Mouse (Mus musculus): ENCODE measurements around the gene Olfr5.
A peak's percentile ranks its signal among the peaks of the same experiment; 100 is the strongest.

GRCm38 (mm10) chr7:6430342-6430741, 56.4 kb downstream of the Olfr5 start:
- TF ChIP-seq POLR2A (IDR thresholded peaks at IDR 0.05; ENCODE audit: low read depth, low read length), result no peak
- TF ChIP-seq CTCF (conservative IDR thresholded peaks at IDR 0.05; ENCODE audit: insufficient read depth, insufficient read length, low read depth, low read length), result peak; percentile 73
